Mouse (Mus musculus): ENCODE measurements around the gene Scg2. TPM values are rescaled to one million over a fixed set of nuclear protein-coding genes. Genes with fewer than 3 reads are reported as not detected.

Gene Scg2
- polyA plus RNA-seq, 1 experiment from 2014 or later: 0.88 TPM

DNA sequence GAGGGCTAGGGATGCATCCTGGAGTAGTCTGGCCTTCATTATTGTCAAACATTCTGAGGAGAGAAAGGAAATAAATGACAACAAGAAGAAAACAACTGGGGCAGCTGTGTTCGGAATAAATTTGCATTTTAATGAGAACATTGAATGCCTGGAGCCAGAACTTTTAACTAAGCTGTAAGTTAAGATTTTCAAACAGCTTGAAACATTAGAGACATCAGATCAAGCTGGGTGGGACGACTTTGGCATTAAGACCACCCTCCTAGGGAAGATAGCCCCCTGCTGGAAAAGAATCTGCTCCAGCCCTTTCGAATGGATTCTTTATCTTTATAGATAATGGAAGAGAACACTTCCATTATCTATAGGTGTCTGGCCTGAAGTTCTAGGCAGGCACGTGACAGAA, 14.2 kb upstream of the Scg2 start:
- H3K27me3 ChIP-seq (replicated peaks; ENCODE audit: insufficient read depth, low read length): no peaks in the 10 kb centered on the region
- no peak overlapping the region for H3K4me3 ChIP-seq (ENCODE audit: low read depth, low read length)
- H3K36me3 ChIP-seq (ENCODE audit: insufficient read depth, low read length): no peaks in the 10 kb centered on the region
- H3K27ac ChIP-seq (ENCODE audit: low read length): no peak overlapping the region
- H3K9me3 ChIP-seq (ENCODE audit: low read length): no peaks in the 10 kb centered on the region
- no peak overlapping the region for H3K4me2 ChIP-seq (replicated peaks; ENCODE audit: low read depth, low read length)
- TF ChIP-seq CTCF (IDR thresholded peaks at IDR 0.05): no peak
- TF ChIP-seq EP300 (IDR thresholded peaks at IDR 0.05): no peak
- ATAC-seq (no peak), DNase-seq (ENCODE audit: low spot score) (no peak)
- no peaks in the 10 kb centered on the region for H3K4me1 ChIP-seq (ENCODE audit: insufficient read depth, low read depth, low read length)
- WGBS: 15% methylated on average over 4 of the region's 4 CpGs
- no peak overlapping the region for H3K9ac ChIP-seq (replicated peaks; ENCODE audit: low read depth)

DNA sequence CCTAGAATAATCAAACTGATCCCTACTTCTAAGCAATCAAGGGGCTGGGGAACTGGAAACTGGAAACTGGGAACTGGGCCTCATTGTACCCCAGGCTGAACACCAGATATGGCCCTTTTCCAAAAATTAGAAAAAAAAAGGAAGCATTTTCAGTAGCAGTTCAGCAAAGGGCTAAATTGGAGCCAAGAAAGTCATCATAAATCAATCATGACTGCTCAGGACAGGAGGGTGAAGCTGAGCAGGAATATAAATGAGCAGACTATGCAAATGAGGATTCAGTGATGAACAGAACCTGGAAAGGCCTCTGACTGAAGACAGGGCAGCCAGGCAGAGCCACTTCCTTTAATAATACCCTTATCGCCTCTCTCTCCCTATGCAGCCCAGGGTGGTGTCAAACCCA, 12.4 kb upstream of the Scg2 start:
- Histone ChIP-seq H3K4me2 (replicated peaks; ENCODE audit: low read depth, low read length) (no peak overlapping the region), H3K9me3 (ENCODE audit: low read length) (no peaks in the 10 kb centered on the region), H3K27ac (ENCODE audit: low read length) (no peak overlapping the region), H3K27me3 (replicated peaks; ENCODE audit: insufficient read depth, low read length) (no peaks in the 10 kb centered on the region), H3K4me3 (ENCODE audit: low read depth, low read length) (no peak overlapping the region), H3K4me1 (ENCODE audit: insufficient read depth, low read depth, low read length) (no peaks in the 10 kb centered on the region), H3K9ac (replicated peaks; ENCODE audit: low read depth) (no peak overlapping the region), H3K36me3 (ENCODE audit: insufficient read depth, low read length) (no peaks in the 10 kb centered on the region)
- 79% methylated on average over 1 of the region's 1 CpGs for WGBS
- no peak for ATAC-seq
- DNase-seq (ENCODE audit: low spot score): no peak
- TF ChIP-seq EP300 (IDR thresholded peaks at IDR 0.05): no peak
- TF ChIP-seq CTCF (IDR thresholded peaks at IDR 0.05): no peak

GRCm38 (mm10) chr1:79450343-79451021, 10.6 kb upstream of the Scg2 start:
- TF ChIP-seq CTCF (IDR thresholded peaks at IDR 0.05) (no peak), EP300 (IDR thresholded peaks at IDR 0.05) (no peak)
- 29% methylated on average over 20 of the region's 20 CpGs for WGBS
- no peak overlapping the region for H3K9ac ChIP-seq (replicated peaks; ENCODE audit: low read depth)

GRCm38 (mm10) chr1:79449943-79450342, 10.0 kb upstream of the Scg2 start:
- 34% methylated on average over 6 of the region's 6 CpGs for WGBS
- H3K9ac ChIP-seq (replicated peaks; ENCODE audit: low read depth): no peak overlapping the region
- H3K27me3 ChIP-seq (replicated peaks; ENCODE audit: insufficient read depth, low read length): no peaks in the 10 kb centered on the region
- H3K4me2 ChIP-seq (replicated peaks; ENCODE audit: low read depth, low read length): no peak overlapping the region
- no peak overlapping the region for H3K27ac ChIP-seq (ENCODE audit: low read length)
- no peaks in the 10 kb centered on the region for H3K4me1 ChIP-seq (ENCODE audit: insufficient read depth, low read depth, low read length)
- no peak for DNase-seq (ENCODE audit: low spot score)
- no peaks in the 10 kb centered on the region for H3K36me3 ChIP-seq (ENCODE audit: insufficient read depth, low read length)
- no peak for TF ChIP-seq EP300 (IDR thresholded peaks at IDR 0.05)
- no peak for TF ChIP-seq CTCF (IDR thresholded peaks at IDR 0.05)
- ATAC-seq: no peak
- H3K9me3 ChIP-seq (ENCODE audit: low read length): no peaks in the 10 kb centered on the region
- H3K4me3 ChIP-seq (ENCODE audit: low read depth, low read length): no peak overlapping the region

More at GRCm38 (mm10) chr1:79450343-79451021, 10.6 kb upstream of the Scg2 start:
- H3K4me1 ChIP-seq (ENCODE audit: insufficient read depth, low read depth, low read length): no peaks in the 10 kb centered on the region
- H3K27me3 ChIP-seq (replicated peaks; ENCODE audit: insufficient read depth, low read length): no peaks in the 10 kb centered on the region
- no peak for DNase-seq (ENCODE audit: low spot score)
- H3K36me3 ChIP-seq (ENCODE audit: insufficient read depth, low read length): no peaks in the 10 kb centered on the region
- H3K4me2 ChIP-seq (replicated peaks; ENCODE audit: low read depth, low read length): no peak overlapping the region
- ATAC-seq: no peak
- H3K9me3 ChIP-seq (ENCODE audit: low read length): no peaks in the 10 kb centered on the region
- H3K4me3 ChIP-seq (ENCODE audit: low read depth, low read length): no peak overlapping the region
- H3K27ac ChIP-seq (ENCODE audit: low read length): no peak overlapping the region

GRCm38 (mm10) chr1:79445586-79445985, 5.7 kb upstream of the Scg2 start:
- H3K27me3 ChIP-seq (replicated peaks; ENCODE audit: insufficient read depth, low read length): no peaks in the 10 kb centered on the region
- no peaks in the 10 kb centered on the region for H3K4me1 ChIP-seq (ENCODE audit: insufficient read depth, low read depth, low read length)
- 79% methylated on average over 4 of the region's 4 CpGs for WGBS
- H3K27ac ChIP-seq (ENCODE audit: low read length): no peak overlapping the region
- no peak overlapping the region for H3K9ac ChIP-seq (replicated peaks; ENCODE audit: low read depth)
- no peak for TF ChIP-seq CTCF (IDR thresholded peaks at IDR 0.05)
- no peak for TF ChIP-seq EP300 (IDR thresholded peaks at IDR 0.05)
- no peak overlapping the region for H3K4me2 ChIP-seq (replicated peaks; ENCODE audit: low read depth, low read length)
- no peak overlapping the region for H3K4me3 ChIP-seq (ENCODE audit: low read depth, low read length)
- no peak for ATAC-seq
- H3K9me3 ChIP-seq (ENCODE audit: low read length): no peaks in the 10 kb centered on the region
- H3K36me3 ChIP-seq (ENCODE audit: insufficient read depth, low read length): no peaks in the 10 kb centered on the region
- DNase-seq (ENCODE audit: low spot score): no peak

DNA sequence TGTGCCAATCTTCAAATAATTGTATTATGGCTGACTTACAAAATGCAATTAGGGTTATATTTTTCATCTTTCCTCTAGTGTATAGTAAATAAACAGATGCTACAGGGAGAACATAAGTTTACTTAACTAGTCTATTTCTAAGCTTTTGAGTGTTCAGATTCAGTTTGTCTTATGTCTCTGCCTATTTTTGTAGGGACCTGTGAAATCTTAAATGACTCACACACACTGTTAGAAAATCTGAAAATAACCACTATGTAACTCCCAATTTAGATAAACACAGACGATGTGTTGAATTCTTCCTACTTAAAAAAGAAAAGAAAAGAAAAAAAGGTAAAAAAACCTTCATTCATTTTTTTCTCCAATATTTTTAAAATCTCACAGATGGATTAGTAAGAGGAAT, 2.2 kb downstream of the Scg2 start:
- H3K4me1 ChIP-seq (ENCODE audit: insufficient read depth, low read depth, low read length): no peaks in the 10 kb centered on the region
- no peaks in the 10 kb centered on the region for H3K27me3 ChIP-seq (replicated peaks; ENCODE audit: insufficient read depth, low read length)
- no peak overlapping the region for H3K27ac ChIP-seq (ENCODE audit: low read length)
- no peaks in the 10 kb centered on the region for H3K9me3 ChIP-seq (ENCODE audit: low read length)
- no peak overlapping the region for H3K9ac ChIP-seq (replicated peaks; ENCODE audit: low read depth)
- ATAC-seq (no peak), DNase-seq (ENCODE audit: low spot score) (no peak)
- H3K36me3 ChIP-seq (ENCODE audit: insufficient read depth, low read length): no peaks in the 10 kb centered on the region
- TF ChIP-seq EP300 (IDR thresholded peaks at IDR 0.05) (no peak), CTCF (IDR thresholded peaks at IDR 0.05) (no peak)
- H3K4me3 ChIP-seq (ENCODE audit: low read depth, low read length): no peak overlapping the region
- no peak overlapping the region for H3K4me2 ChIP-seq (replicated peaks; ENCODE audit: low read depth, low read length)
- WGBS: 70% methylated on average over 1 of the region's 1 CpGs

GRCm38 (mm10) chr1:79436671-79437070, 3.2 kb downstream of the Scg2 start:
- Histone ChIP-seq H3K4me1 (ENCODE audit: insufficient read depth, low read depth, low read length) (no peaks in the 10 kb centered on the region), H3K4me2 (replicated peaks; ENCODE audit: low read depth, low read length) (no peak overlapping the region), H3K9ac (replicated peaks; ENCODE audit: low read depth) (no peak overlapping the region), H3K36me3 (ENCODE audit: insufficient read depth, low read length) (no peaks in the 10 kb centered on the region), H3K4me3 (ENCODE audit: low read depth, low read length) (no peak overlapping the region), H3K27ac (ENCODE audit: low read length) (no peak overlapping the region), H3K9me3 (ENCODE audit: low read length) (no peaks in the 10 kb centered on the region), H3K27me3 (replicated peaks; ENCODE audit: insufficient read depth, low read length) (no peaks in the 10 kb centered on the region)
- DNase-seq (ENCODE audit: low spot score) (no peak), ATAC-seq (no peak)
- 83% methylated on average over 8 of the region's 8 CpGs for WGBS
- TF ChIP-seq EP300 (IDR thresholded peaks at IDR 0.05) (no peak), CTCF (IDR thresholded peaks at IDR 0.05) (no peak)

Measured in lung, postnatal 0 days (tissue).